Mouse (Mus musculus): Measurements from ENCODE around the gene Smarca2. TPM values are rescaled to one million over a fixed set of nuclear protein-coding genes. Genes with fewer than 3 reads are reported as not detected.

The Smarca2 gene
- polyA plus RNA-seq, 1 experiment, result 2.1 TPM

DNA sequence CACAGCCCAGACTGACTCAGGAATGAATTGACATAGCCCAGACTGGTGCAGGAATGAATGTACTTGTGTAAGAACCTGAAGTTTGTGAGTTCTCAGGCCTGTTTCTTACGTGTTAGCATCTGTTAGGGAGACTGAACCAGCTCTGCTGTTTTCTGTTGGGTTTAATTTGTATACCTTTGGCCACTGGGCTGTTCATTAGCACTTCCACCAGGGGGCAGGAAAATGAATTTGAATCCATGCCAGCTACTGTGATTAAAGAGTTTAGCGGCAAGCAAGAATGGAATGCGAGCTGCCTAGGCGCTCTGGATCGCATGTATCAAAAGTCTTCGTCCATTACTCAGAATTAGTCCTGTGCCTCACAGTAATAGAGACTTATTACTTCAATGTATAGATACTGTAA is 113.4 kb downstream of the Smarca2 start:
- Histone ChIP-seq H3ac (ENCODE audit: control insufficient read depth, insufficient read length, low read depth) (no peak overlapping the region), H3K79me3 (ENCODE audit: low read depth) (no peaks in the 10 kb centered on the region), H3K27me3 (ENCODE audit: control insufficient read depth, insufficient read depth, insufficient read length) (no peaks in the 10 kb centered on the region), H3K79me2 (ENCODE audit: control insufficient read depth, insufficient read depth) (no peaks in the 10 kb centered on the region), H3K4me3 (ENCODE audit: insufficient read depth, poor library complexity, severe bottlenecking) (no peak overlapping the region), H3K36me3 (ENCODE audit: control insufficient read depth, insufficient read depth) (no peaks in the 10 kb centered on the region)
- TF ChIP-seq CTCF (IDR thresholded peaks at IDR 0.05; ENCODE audit: control insufficient read depth, insufficient read depth, insufficient read length), result no peak
- TF ChIP-seq MAX (IDR thresholded peaks at IDR 0.05), result no peak
- TF ChIP-seq CEBPB (IDR thresholded peaks at IDR 0.05; ENCODE audit: low read depth), result no peak
- TF ChIP-seq MYOG (IDR thresholded peaks at IDR 0.05; ENCODE audit: control insufficient read depth, extremely low read depth, insufficient read length), result no peak
- TF ChIP-seq USF1 (IDR thresholded peaks at IDR 0.05; ENCODE audit: low read depth), result no peak
- no peak for TF ChIP-seq FOSL1 (IDR thresholded peaks at IDR 0.05; ENCODE audit: insufficient read depth, low read length, poor library complexity, severe bottlenecking)
- TF ChIP-seq MYOD1 (IDR thresholded peaks at IDR 0.05; ENCODE audit: control insufficient read depth, insufficient read length, low read depth), result no peak

DNA sequence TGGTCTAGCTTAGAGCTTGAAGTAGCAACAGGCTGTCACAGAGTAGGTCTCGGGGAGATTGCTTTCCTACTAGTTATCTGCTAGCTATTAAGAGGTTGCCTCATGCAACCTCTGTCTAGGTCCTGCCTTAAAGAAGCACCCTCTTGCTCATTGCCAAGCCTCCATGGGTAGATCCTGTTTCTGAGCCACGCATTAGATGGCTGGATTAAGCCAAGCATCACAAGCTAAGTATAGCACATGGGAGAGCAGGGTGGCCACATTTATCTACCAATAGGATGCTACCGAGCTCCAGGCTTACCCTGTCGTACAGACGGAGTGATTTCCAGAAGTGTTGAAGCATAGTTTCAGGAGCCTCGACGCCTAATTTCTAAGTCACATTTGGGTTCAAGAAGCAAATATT is 114.3 kb downstream of the Smarca2 start:
- Histone ChIP-seq H3ac (ENCODE audit: control insufficient read depth, insufficient read length, low read depth) (no peak overlapping the region), H3K36me3 (ENCODE audit: control insufficient read depth, insufficient read depth) (no peaks in the 10 kb centered on the region), H3K79me3 (ENCODE audit: low read depth) (no peaks in the 10 kb centered on the region), H3K79me2 (ENCODE audit: control insufficient read depth, insufficient read depth) (no peaks in the 10 kb centered on the region), H3K27me3 (ENCODE audit: control insufficient read depth, insufficient read depth, insufficient read length) (no peaks in the 10 kb centered on the region), H3K4me3 (ENCODE audit: insufficient read depth, poor library complexity, severe bottlenecking) (no peak overlapping the region)
- no peak for TF ChIP-seq MYOG (IDR thresholded peaks at IDR 0.05; ENCODE audit: control insufficient read depth, extremely low read depth, insufficient read length)
- no peak for TF ChIP-seq MYOD1 (IDR thresholded peaks at IDR 0.05; ENCODE audit: control insufficient read depth, insufficient read length, low read depth)
- TF ChIP-seq MAX (IDR thresholded peaks at IDR 0.05), result no peak
- no peak for TF ChIP-seq CEBPB (IDR thresholded peaks at IDR 0.05; ENCODE audit: low read depth)
- no peak for TF ChIP-seq FOSL1 (IDR thresholded peaks at IDR 0.05; ENCODE audit: insufficient read depth, low read length, poor library complexity, severe bottlenecking)
- no peak for TF ChIP-seq CTCF (IDR thresholded peaks at IDR 0.05; ENCODE audit: control insufficient read depth, insufficient read depth, insufficient read length)
- no peak for TF ChIP-seq USF1 (IDR thresholded peaks at IDR 0.05; ENCODE audit: low read depth)

DNA sequence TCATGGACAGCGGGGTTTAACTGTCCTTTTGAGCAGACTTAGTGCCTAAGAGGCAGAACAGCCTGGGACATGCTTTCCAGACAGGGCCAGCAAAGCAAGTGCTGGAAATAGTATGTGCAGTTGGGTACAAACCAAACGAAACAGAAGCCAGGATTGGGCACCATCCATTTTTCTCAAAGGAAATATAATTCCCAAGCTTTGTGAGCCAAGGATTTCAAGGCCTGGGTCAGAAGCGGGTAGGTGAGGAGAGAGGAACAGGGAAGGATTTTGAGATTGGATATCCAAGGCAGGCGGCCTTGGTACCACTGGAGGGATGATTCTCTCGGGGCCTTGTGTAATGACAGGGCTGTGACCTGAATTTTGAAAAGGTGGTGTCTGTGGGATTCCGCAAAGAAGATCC is 116.9 kb downstream of the Smarca2 start:
- no peak overlapping the region for H3K4me3 ChIP-seq (ENCODE audit: insufficient read depth, poor library complexity, severe bottlenecking)
- TF ChIP-seq MYOG (IDR thresholded peaks at IDR 0.05; ENCODE audit: control insufficient read depth, extremely low read depth, insufficient read length) (no peak), MYOD1 (IDR thresholded peaks at IDR 0.05; ENCODE audit: control insufficient read depth, insufficient read length, low read depth) (no peak), MAX (IDR thresholded peaks at IDR 0.05) (no peak), CEBPB (IDR thresholded peaks at IDR 0.05; ENCODE audit: low read depth) (no peak), USF1 (IDR thresholded peaks at IDR 0.05; ENCODE audit: low read depth) (no peak), FOSL1 (IDR thresholded peaks at IDR 0.05; ENCODE audit: insufficient read depth, low read length, poor library complexity, severe bottlenecking) (no peak), CTCF (IDR thresholded peaks at IDR 0.05; ENCODE audit: control insufficient read depth, insufficient read depth, insufficient read length) (no peak)
- H3ac ChIP-seq (ENCODE audit: control insufficient read depth, insufficient read length, low read depth), result no peak overlapping the region
- H3K36me3 ChIP-seq (ENCODE audit: control insufficient read depth, insufficient read depth), result no peaks in the 10 kb centered on the region
- no peaks in the 10 kb centered on the region for H3K27me3 ChIP-seq (ENCODE audit: control insufficient read depth, insufficient read depth, insufficient read length)
- no peaks in the 10 kb centered on the region for H3K79me3 ChIP-seq (ENCODE audit: low read depth)
- no peaks in the 10 kb centered on the region for H3K79me2 ChIP-seq (ENCODE audit: control insufficient read depth, insufficient read depth)

DNA sequence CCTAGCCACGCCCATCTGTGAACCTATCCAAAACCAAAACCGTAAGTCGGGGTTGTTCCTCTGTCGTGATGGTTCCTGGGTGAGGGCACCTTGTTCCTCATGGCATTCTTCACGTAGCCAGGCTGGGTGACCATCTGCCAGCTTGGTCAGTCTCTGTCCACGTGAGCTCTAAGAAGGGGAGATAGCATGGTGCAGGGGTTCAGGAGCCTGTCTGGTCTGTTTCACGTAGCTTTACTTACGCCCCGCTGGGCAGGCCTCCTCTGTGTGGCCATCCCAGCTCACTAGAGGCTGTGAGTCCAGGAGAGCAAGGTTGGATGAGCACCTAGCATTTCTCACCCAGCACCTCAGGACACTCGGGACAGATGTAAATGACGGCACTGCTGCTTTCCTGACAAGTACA is 119.0 kb downstream of the Smarca2 start:
- Histone ChIP-seq H3K79me2 (ENCODE audit: control insufficient read depth, insufficient read depth) (no peaks in the 10 kb centered on the region), H3K79me3 (ENCODE audit: low read depth) (no peaks in the 10 kb centered on the region), H3K36me3 (ENCODE audit: control insufficient read depth, insufficient read depth) (no peaks in the 10 kb centered on the region), H3ac (ENCODE audit: control insufficient read depth, insufficient read length, low read depth) (no peak overlapping the region), H3K4me3 (ENCODE audit: insufficient read depth, poor library complexity, severe bottlenecking) (no peak overlapping the region), H3K27me3 (ENCODE audit: control insufficient read depth, insufficient read depth, insufficient read length) (no peaks in the 10 kb centered on the region)
- TF ChIP-seq CEBPB (IDR thresholded peaks at IDR 0.05; ENCODE audit: low read depth), result no peak
- TF ChIP-seq MAX (IDR thresholded peaks at IDR 0.05), result no peak
- TF ChIP-seq MYOD1 (IDR thresholded peaks at IDR 0.05; ENCODE audit: control insufficient read depth, insufficient read length, low read depth), result no peak
- TF ChIP-seq USF1 (IDR thresholded peaks at IDR 0.05; ENCODE audit: low read depth), result no peak
- TF ChIP-seq CTCF (IDR thresholded peaks at IDR 0.05; ENCODE audit: control insufficient read depth, insufficient read depth, insufficient read length), result no peak
- no peak for TF ChIP-seq FOSL1 (IDR thresholded peaks at IDR 0.05; ENCODE audit: insufficient read depth, low read length, poor library complexity, severe bottlenecking)
- no peak for TF ChIP-seq MYOG (IDR thresholded peaks at IDR 0.05; ENCODE audit: control insufficient read depth, extremely low read depth, insufficient read length)

DNA sequence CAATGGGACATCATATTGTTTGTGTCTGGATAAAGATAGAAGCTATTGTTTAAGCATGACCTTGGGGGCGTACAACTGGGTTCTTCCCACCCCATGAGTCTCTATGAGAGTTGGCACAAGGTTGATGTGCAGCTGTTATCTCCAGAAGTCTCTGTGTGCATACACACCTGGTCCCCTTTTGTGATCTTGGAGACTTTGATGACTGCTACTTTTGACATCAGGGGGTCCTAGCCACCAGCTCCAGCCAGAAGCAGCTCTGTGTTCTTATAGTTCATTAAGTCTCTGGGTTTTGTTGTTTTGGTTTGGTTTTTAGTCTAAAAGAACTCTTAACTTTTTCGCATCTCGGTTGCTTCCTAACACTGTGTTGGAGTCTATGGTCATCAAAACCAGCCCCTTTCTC is 119.8 kb downstream of the Smarca2 start:
- H3K27me3 ChIP-seq (ENCODE audit: control insufficient read depth, insufficient read depth, insufficient read length), result no peaks in the 10 kb centered on the region
- no peaks in the 10 kb centered on the region for H3K79me2 ChIP-seq (ENCODE audit: control insufficient read depth, insufficient read depth)
- no peaks in the 10 kb centered on the region for H3K79me3 ChIP-seq (ENCODE audit: low read depth)
- H3K4me3 ChIP-seq (ENCODE audit: insufficient read depth, poor library complexity, severe bottlenecking), result no peak overlapping the region
- H3K36me3 ChIP-seq (ENCODE audit: control insufficient read depth, insufficient read depth), result no peaks in the 10 kb centered on the region
- no peak overlapping the region for H3ac ChIP-seq (ENCODE audit: control insufficient read depth, insufficient read length, low read depth)
- no peak for TF ChIP-seq CTCF (IDR thresholded peaks at IDR 0.05; ENCODE audit: control insufficient read depth, insufficient read depth, insufficient read length)
- no peak for TF ChIP-seq MAX (IDR thresholded peaks at IDR 0.05)
- TF ChIP-seq MYOD1 (IDR thresholded peaks at IDR 0.05; ENCODE audit: control insufficient read depth, insufficient read length, low read depth), result no peak
- TF ChIP-seq CEBPB (IDR thresholded peaks at IDR 0.05; ENCODE audit: low read depth), result no peak
- TF ChIP-seq MYOG (IDR thresholded peaks at IDR 0.05; ENCODE audit: control insufficient read depth, extremely low read depth, insufficient read length), result no peak
- no peak for TF ChIP-seq FOSL1 (IDR thresholded peaks at IDR 0.05; ENCODE audit: insufficient read depth, low read length, poor library complexity, severe bottlenecking)
- no peak for TF ChIP-seq USF1 (IDR thresholded peaks at IDR 0.05; ENCODE audit: low read depth)

DNA sequence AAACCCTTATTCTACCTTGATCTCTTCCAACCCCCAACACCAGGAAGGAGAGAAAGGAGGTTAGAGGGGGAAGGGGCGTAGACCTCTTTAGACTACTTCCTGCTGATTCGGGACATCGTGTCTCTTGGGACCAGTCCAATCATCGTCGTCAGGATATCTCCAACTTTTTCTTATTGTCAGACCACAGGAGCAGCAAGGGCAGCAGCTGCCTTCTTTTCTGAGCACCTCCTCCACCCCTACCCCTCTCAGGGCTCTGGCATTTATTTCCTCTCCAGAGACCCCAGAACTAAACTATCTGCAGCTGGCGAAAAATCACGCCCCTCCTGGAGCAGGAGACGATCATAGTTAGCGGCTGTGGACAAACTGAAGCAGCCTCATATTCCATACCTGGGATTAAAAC is 122.9 kb downstream of the Smarca2 start:
- TF ChIP-seq CTCF (IDR thresholded peaks at IDR 0.05; ENCODE audit: control insufficient read depth, insufficient read depth, insufficient read length), result no peak
- no peak for TF ChIP-seq MAX (IDR thresholded peaks at IDR 0.05)
- no peak for TF ChIP-seq FOSL1 (IDR thresholded peaks at IDR 0.05; ENCODE audit: insufficient read depth, low read length, poor library complexity, severe bottlenecking)
- no peak for TF ChIP-seq USF1 (IDR thresholded peaks at IDR 0.05; ENCODE audit: low read depth)
- no peak for TF ChIP-seq MYOD1 (IDR thresholded peaks at IDR 0.05; ENCODE audit: control insufficient read depth, insufficient read length, low read depth)
- TF ChIP-seq MYOG (IDR thresholded peaks at IDR 0.05; ENCODE audit: control insufficient read depth, extremely low read depth, insufficient read length), result no peak
- TF ChIP-seq CEBPB (IDR thresholded peaks at IDR 0.05; ENCODE audit: low read depth), result no peak
- Histone ChIP-seq H3K79me3 (ENCODE audit: low read depth) (no peaks in the 10 kb centered on the region), H3K79me2 (ENCODE audit: control insufficient read depth, insufficient read depth) (no peaks in the 10 kb centered on the region)

More for the DNA sequence above, 122.9 kb downstream of the Smarca2 start:
- Histone ChIP-seq H3ac (ENCODE audit: control insufficient read depth, insufficient read length, low read depth) (no peak overlapping the region), H3K36me3 (ENCODE audit: control insufficient read depth, insufficient read depth) (no peaks in the 10 kb centered on the region), H3K27me3 (ENCODE audit: control insufficient read depth, insufficient read depth, insufficient read length) (no peaks in the 10 kb centered on the region), H3K4me3 (ENCODE audit: insufficient read depth, poor library complexity, severe bottlenecking) (no peak overlapping the region)
